Mouse (Mus musculus) c-Kit-positive CD71-negative TER-119-negative erythroid progenitor cells, embryonic 14.5 days (primary cell): ENCODE measurements around the gene Sec31b.
A peak's percentile ranks its signal among the peaks of the same experiment; 100 is the strongest.

Experiments
- DNase-seq: peaks from one replicate; pipeline ENCODE4 v3.0.0-alpha.2; 2013; ENCODE audit warnings: low read depth

Sec31b gene

GRCm38 (mm10) chr19:44545321-44546041 is at the start of gene Sec31b:
Gene Sec31b (minus strand): TSS chr19:44545864.
- DNase-seq, result no peak

GRCm38 (mm10) chr19:44594180-44594579 is 48.5 kb upstream of the Sec31b start:
- no peak for DNase-seq

DNA sequence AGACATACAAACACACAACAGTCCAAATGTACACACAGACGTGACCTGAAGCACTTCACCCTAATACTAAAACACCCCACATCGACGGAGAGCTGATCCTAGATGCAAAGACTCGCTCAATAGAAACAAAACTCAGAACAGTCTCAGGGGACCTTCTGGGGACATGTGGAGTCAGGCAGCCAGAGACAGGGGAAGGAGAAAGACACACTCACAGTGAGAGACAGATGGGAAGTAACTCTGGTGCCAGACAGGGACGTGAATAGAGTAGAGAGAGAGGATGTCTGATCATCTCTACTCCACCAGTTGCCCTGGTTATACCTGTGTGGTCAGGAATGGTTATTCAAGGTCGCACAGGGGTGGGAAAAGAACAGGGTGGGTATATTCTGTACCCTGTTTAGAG is 46.0 kb upstream of the Sec31b start:
- no peak for DNase-seq

GRCm38 (mm10) chr19:44590992-44591391 is 45.3 kb upstream of the Sec31b start:
- no peak for DNase-seq

DNA sequence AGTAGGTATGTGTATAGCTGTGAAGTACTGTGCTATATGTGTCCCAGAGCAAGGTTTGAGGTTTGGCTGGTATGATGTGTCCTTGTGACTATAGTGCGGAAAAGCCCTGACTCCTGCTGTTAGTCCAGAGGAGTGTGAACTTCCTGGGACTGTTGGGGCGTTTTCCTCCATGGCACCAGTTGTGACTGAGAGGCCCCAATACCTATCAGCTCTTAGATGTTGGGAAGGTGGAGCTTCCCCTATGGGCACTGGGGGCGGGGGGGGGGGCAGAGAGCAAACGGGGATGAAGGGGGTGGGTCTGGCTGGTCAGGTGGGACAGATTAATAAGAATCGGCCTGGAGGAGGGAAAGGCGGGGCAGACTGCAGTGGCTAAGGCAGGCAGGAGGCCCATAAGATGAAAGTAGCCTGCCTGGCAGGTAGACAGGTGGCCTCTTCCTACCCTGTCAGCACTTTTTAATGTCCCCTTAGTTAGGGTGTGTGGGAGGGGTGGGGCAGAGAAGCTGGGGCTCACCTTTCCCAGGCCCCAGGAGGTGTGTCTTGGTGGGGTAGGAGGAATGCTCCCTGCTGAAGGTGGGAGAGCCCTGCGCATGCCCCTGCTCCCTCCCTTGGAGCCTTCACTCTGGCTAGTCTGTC is 44.0 kb upstream of the Sec31b start:
- DNase-seq, result no peak

GRCm38 (mm10) chr19:44588036-44588435 is 42.4 kb upstream of the Sec31b start:
- DNase-seq, result no peak

DNA sequence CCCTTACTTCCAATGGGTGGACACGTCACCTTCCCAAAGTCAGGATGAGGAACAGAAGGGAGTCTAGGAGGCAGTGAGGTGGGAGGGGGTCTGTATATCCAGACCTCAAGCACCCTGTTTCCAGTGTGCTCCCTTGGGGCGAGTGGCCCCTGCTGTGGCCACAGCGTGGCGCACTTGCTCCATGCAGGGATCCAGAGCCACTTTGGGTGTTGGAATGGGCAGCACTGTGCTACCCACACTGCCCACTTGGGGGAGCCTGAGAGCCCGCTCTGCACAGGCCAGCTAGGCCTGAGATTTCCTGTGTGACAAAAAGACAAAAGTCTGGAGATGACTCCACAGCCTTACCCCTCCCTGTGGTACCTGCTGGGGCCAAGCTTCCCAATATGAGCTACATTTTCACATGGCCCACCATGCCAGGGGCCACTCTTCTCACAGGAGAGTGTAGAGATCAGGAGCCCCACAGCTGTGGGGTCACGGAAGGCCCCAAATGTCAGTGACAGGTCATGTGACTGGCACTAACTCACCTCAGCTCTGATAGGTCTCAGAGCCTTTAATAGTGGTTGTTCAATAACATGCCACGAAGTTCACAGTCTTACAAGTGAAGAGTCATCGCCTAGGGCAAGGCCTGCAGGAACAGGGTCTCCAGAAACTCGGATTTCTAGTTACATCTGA is 37.1 kb upstream of the Sec31b start:
- peak; percentile 77 for DNase-seq

- no peak for DNase-seq
These were observed 36.4 kb upstream of the Sec31b start for GRCm38 (mm10) chr19:44582103-44582502.

DNA sequence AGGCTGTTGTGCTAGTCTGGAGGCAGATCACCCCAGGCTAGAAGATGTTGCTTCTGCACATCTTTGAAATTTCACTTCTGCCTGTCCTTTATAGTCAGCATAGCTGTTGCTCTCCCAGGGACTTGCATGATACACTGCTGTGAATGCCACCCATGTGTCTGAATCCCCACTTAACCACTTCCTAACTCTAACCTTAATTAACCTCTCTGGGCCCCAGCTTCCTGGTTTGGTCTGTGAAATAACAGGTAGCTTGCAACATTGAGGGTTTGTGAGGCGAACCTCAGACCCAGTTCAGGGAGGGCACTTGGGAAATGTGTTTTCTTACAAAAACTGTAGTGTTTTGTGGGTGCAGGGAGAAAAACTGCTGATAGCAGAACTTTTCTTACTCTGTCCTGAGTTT is 32.4 kb upstream of the Sec31b start:
- DNase-seq, result no peak

DNA sequence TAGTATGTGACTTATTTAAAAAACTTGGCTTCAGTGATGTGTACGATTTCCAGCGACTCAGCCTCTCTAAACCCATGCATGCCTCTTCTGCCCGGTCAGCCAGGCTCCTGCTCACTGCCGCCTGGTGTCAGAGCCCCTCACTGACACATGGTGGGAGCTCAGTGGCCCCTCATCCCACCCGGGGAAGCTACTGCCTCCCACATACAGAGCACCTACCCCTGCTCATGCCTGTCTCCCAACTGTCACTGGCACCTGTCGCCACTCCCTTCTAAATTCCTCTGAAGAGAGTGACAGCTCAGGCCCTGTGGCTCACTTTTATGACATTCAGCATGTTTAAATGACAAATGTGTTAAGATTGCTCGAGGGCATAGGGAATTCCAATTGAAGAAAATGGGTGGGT is 30.6 kb upstream of the Sec31b start:
- DNase-seq, result no peak

DNA sequence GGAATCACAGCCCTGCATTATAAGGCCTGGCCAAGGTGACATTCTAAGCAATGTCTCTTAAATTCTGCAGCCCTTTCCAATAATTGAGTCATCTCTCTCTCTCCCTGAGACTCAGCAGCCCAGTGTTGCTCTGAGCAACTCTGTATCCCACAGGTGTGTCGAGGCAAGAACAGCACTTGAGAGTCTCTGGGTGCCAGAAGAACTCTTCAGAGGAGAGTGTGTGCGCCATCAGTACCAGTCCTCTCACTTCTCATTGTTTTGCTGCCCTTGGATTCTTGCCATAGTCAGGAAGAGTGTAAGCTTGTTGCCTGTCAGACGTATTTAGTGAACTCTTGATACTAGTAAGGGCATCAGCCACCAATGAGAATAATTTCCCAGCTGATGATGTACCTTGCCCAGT is 22.1 kb upstream of the Sec31b start:
- DNase-seq, result no peak

- DNase-seq, result no peak
These were observed 18.3 kb upstream of the Sec31b start for GRCm38 (mm10) chr19:44564006-44564405.

- peak; percentile 97 for DNase-seq
These were observed 17.1 kb upstream of the Sec31b start, which contains the start of gene Hif1an for GRCm38 (mm10) chr19:44562652-44563206. Gene Hif1an (plus strand): TSS chr19:44562850.

DNA sequence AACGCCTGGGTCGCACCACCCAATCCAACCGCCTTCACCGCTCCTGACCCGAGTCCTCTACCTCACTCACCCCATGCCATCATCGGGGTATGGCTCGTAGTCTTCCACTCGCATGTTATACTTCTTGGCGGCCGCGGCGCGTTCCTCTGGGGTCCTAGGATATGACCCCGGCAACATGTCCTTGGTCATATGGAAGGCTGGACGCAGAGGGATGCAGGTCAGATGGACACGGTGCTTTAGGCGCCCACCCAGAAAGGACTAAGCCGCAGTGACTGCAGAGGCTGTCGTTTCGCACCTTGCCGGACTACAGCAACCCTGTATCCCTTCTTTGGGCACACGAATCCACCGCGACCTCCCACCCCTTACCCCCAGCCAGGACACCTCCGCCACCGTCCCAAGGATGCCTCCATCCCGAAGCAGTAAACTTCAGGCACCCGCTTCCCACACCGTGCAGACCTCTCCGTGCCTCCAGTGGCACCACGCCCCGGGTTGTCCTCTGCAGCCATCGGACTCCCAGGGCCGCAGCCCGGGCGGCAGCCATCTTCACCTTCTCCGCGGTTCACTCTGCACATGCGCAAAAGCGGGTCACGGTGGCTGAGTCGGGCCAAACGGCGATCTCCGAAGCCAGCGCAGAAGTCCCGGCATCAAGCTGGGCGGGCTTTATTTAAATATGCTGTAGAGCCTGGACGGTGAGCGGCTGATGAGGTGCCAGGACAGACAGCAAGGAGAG is 9.4 kb upstream of the Sec31b start, which contains the start of gene Ndufb8:
Gene Ndufb8 (minus strand): TSS at position 580 of the 730 bp plus-strand sequence.
- peak; percentile 90 for DNase-seq

- DNase-seq, result no peak
These were observed 8.8 kb upstream of the Sec31b start for GRCm38 (mm10) chr19:44554490-44554860.

DNA sequence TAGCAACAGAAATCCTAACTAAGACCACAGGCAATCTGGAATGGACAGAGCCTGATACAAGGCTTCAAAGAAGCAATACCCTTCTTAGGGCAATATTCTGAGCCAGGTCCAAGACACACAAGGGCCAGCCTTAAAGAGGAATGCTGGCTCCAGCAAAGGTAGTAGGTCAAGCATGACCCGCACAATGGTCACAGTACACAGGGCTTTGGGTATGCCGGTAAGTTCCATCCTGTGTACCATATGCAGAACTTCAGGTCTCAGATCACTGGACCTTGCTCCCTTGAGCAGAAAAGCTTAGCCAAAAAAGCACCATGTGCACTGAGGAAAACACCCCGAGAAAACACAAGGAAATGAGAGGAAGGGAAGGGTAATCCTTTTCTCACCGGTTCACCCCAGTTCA is 7.6 kb upstream of the Sec31b start:
- DNase-seq, result no peak

DNA sequence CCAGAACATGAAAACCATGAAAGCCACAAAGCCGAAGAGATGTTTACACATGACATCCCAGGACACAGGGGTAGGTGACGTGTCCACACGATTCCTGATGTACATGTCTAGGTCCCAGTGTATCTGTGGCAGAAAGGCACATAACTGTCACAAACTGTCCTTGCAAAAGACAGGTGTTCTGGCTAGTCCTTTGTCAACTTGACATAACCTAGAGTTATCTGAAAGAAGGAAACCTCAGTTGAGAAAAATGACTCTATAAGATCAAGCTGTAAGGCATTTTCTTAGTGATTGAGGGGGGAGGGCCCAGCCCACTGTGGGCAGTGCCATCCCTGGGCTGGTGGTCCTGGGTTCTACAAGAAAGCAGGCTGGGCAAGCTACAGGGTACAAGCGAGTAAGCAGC is 7.1 kb upstream of the Sec31b start, which contains the start of gene Gm20538:
Gene Gm20538 (minus strand): TSS at position 101 of the 400 bp plus-strand sequence.
- DNase-seq, result no peak

- DNase-seq, result peak; percentile 84
These were observed 889 bp downstream of the Sec31b start for GRCm38 (mm10) chr19:44544775-44545174.

- no peak for DNase-seq
These were observed 1.3 kb downstream of the Sec31b start for GRCm38 (mm10) chr19:44544372-44544771.

GRCm38 (mm10) chr19:44542694-44543178 is 2.9 kb downstream of the Sec31b start:
- no peak for DNase-seq

DNA sequence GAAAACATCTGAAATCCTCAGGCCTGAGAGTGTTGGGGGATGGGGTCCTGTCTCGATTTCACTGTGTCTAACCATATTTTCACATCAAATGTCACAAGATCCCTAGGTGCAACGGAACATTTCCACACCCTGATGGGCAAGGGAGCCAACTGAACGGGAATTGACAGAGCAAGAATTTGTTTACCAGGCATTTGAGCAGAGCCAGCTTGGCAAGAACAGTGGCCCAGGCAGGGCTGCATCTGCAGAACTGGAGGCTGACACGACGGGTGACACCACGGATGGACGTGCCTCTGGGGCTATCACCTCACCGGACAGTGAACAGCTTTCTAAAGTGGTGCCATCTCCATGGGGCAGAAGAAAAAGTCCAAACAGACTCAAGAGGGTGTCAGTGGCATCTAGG is 8.2 kb downstream of the Sec31b start:
- DNase-seq, result no peak

- no peak for DNase-seq
These were observed 10.3 kb downstream of the Sec31b start for GRCm38 (mm10) chr19:44535376-44535775.
